Mouse (Mus musculus): ENCODE data around the gene Olfr1258. TPM values are rescaled to one million over a fixed set of nuclear protein-coding genes. Genes with fewer than 3 reads are reported as not detected.

The Olfr1258 gene
- not detected in 2 replicates for polyA plus RNA-seq (2021; fragmentation: Nextera tagmentation)
- long read RNA-seq, experiment 1: 0 reads
- long read RNA-seq, experiment 2: 0 reads

DNA sequence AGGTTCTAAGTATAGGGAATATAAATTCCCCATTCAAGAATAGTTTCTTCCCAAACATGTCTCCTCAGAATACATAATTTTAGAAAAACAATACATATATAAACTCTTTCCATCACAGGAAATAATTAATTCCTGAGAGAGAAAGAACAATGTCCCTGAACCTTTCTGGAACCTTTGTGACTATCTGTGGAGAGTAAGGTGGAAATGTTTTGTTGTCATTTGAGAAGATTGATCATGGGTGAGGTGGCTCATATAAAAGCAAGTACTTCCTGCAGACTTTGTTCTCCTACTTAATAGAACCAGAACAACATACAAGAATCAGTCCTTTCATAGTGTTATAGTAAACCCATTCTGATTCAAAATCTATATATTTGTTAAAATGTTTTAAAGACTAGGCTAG lies at the start of gene Olfr1258:
Gene Olfr1258, plus strand, starts transcription at position 301 of the 400 bp plus-strand sequence.

DNA sequence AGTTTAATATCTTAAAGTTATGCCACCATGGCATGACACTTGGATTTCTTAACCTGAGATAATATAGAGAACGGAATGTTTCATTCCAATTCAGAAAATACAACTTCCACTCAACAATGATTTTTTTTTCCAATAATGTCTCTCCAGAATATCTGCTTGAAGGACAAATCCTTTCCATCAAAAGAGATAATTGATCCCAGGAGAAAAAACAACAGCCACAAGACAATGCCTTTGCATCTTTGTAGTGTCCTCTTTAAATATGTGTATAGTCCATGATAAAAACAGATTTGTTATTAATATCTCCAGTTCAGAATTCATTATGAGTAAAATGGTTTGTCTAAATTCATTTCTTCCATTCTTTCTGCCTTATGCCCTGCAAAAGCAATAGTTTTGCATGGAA lies 49.0 kb upstream of the Olfr1258 start, which contains the start of gene Olfr1257:
Gene Olfr1257, plus strand, starts transcription at position 301 of the 400 bp plus-strand sequence.

DNA sequence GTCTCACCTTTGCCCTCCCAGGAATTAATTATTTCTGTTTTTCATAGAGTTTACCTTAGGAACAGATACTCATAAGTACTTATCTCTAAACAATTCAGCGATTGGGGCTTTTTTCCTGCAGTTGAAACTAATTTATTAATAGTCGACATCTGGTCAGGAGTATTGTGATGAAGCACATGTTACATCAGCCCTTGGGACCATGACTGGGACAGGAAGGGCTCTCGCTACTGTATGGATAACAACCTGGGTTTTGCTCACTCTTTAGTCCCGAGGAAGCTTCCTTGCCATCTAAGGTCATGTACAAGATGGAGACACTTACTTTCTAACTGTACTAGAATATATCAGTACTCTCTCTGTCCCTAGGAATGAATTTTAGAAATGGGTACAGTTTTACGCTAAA lies 21.5 kb downstream of the Olfr1258 start, which contains the start of gene Olfr1259:
Gene Olfr1259, minus strand, starts transcription at position 101 of the 400 bp plus-strand sequence.

DNA sequence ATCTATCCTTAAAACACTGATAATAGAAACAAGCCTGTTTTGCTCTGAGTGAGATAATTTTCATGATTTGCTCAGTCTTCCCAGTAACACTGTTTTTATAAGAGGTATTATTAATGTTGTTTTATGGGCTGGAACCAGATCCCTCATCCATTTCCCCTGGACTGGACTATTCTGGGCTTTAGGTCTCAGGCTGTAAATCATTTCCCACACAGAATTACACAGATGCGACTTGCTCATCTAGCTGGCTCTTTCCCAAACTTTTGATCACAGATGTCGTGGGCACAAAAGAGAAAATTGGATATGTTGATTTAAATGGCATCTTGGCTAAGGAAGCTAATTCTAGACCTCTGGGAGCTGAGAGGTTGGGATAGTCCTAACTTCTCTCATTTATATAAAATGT lies 47.1 kb downstream of the Olfr1258 start, which contains the start of gene Olfr1260:
Gene Olfr1260, plus strand, starts transcription at position 157 of the 400 bp plus-strand sequence.

Other genes starting within 250 kb of the Olfr1258 start
- gene Olfr1252, start 202.3 kb upstream of the Olfr1258 start, polyA plus RNA-seq (2021; fragmentation: Nextera tagmentation): not detected in 2 replicates
- not detected in 2 replicates for gene Olfr1253, start 170.2 kb upstream of the Olfr1258 start, polyA plus RNA-seq (2021; fragmentation: Nextera tagmentation)
- gene Olfr1254, start 133.7 kb upstream of the Olfr1258 start, polyA plus RNA-seq (2021; fragmentation: Nextera tagmentation): not detected in 2 replicates
- gene Olfr1255, start 115.3 kb upstream of the Olfr1258 start, polyA plus RNA-seq (2021; fragmentation: Nextera tagmentation): not detected in 2 replicates
- not detected in 2 replicates for gene Olfr1256, start 85.8 kb upstream of the Olfr1258 start, polyA plus RNA-seq (2021; fragmentation: Nextera tagmentation)
- gene Olfr48, start 79.1 kb upstream of the Olfr1258 start, polyA plus RNA-seq (2021; fragmentation: Nextera tagmentation): not detected in 2 replicates
- gene Olfr1257, start 48.9 kb upstream of the Olfr1258 start, polyA plus RNA-seq (2021; fragmentation: Nextera tagmentation): not detected in 2 replicates
- gene Olfr1259, start 21.4 kb downstream of the Olfr1258 start, polyA plus RNA-seq (2021; fragmentation: Nextera tagmentation): not detected in 2 replicates
- not detected in 2 replicates for gene Olfr1260, start 47.0 kb downstream of the Olfr1258 start, polyA plus RNA-seq (2021; fragmentation: Nextera tagmentation)
- gene Olfr1261, start 63.9 kb downstream of the Olfr1258 start, polyA plus RNA-seq (2021; fragmentation: Nextera tagmentation): not detected in 2 replicates
- gene Olfr1262, start 72.8 kb downstream of the Olfr1258 start, polyA plus RNA-seq (2021; fragmentation: Nextera tagmentation): not detected in 2 replicates
- not detected in 2 replicates for gene Olfr1263, start 84.8 kb downstream of the Olfr1258 start, polyA plus RNA-seq (2021; fragmentation: Nextera tagmentation)
- gene Olfr1264, start 98.3 kb downstream of the Olfr1258 start, polyA plus RNA-seq (2021; fragmentation: Nextera tagmentation): not detected in 2 replicates
- gene Olfr1265, start 108.0 kb downstream of the Olfr1258 start, polyA plus RNA-seq (2021; fragmentation: Nextera tagmentation): not detected in 2 replicates
- not detected in 2 replicates for gene Olfr140, start 136.3 kb downstream of the Olfr1258 start, polyA plus RNA-seq (2021; fragmentation: Nextera tagmentation)
- gene Olfr1269, start 194.1 kb downstream of the Olfr1258 start, polyA plus RNA-seq (2021; fragmentation: Nextera tagmentation): not detected in 2 replicates
- not detected in 2 replicates for gene Olfr32, start 215.0 kb downstream of the Olfr1258 start, polyA plus RNA-seq (2021; fragmentation: Nextera tagmentation)
- not detected in 2 replicates for gene Olfr1270, start 225.8 kb downstream of the Olfr1258 start, polyA plus RNA-seq (2021; fragmentation: Nextera tagmentation)